Mouse (Mus musculus): ENCODE results near the gene Kmt2c.

- TF ChIP-seq CTCF (IDR thresholded peaks at IDR 0.05 in 2 of 3, conservative IDR thresholded peaks at IDR 0.05 in 1 of 3; ENCODE audit: control insufficient read depth in 1 of 3, insufficient read depth in 1 of 3, low read depth in 2 of 3, low read length in 3 of 3, poor library complexity in 1 of 3, severe bottlenecking in 1 of 3) (no peak), TBP (IDR thresholded peaks at IDR 0.05; ENCODE audit: low read depth, low read length) (no peak)
Observed at GRCm38 (mm10) chr5:25392655-25393054, 105.9 kb downstream of the Kmt2c start.
